Mouse (Mus musculus) left cerebral cortex, postnatal 14 days (tissue): Measurements from ENCODE around the gene Il12rb1. TPM values are rescaled to one million over a fixed set of nuclear protein-coding genes. Genes with fewer than 3 reads are reported as not detected.

Experiments
- DNase-seq, 2 experiments: peaks; one replicate each; pipeline ENCODE4 v3.0.0; 2021 to 2022; ENCODE audit warnings: low spot score in 2 of 2, mixed read lengths in 1 of 2
- intact Hi-C: fragments of 180-260 bp; cut with DNase I; formaldehyde crosslinking; loops from one replicate; pipeline ENCODE4 v1.15.1; 2025
- total RNA-seq, 2 experiments: library from RNA; stranded (reverse); gene quantifications; 2 replicates each; pipeline ENCODE4 v1.2.3; 2021

The Il12rb1 gene
- total RNA-seq, 2 experiments from 2014 or later, result 1.2 TPM

- DNase-seq, result no peak
- intact Hi-C loops, result no loop called here
Observed at GRCm38 (mm10) chr8:70795370-70795769, 12.9 kb upstream of the Il12rb1 start.

DNA sequence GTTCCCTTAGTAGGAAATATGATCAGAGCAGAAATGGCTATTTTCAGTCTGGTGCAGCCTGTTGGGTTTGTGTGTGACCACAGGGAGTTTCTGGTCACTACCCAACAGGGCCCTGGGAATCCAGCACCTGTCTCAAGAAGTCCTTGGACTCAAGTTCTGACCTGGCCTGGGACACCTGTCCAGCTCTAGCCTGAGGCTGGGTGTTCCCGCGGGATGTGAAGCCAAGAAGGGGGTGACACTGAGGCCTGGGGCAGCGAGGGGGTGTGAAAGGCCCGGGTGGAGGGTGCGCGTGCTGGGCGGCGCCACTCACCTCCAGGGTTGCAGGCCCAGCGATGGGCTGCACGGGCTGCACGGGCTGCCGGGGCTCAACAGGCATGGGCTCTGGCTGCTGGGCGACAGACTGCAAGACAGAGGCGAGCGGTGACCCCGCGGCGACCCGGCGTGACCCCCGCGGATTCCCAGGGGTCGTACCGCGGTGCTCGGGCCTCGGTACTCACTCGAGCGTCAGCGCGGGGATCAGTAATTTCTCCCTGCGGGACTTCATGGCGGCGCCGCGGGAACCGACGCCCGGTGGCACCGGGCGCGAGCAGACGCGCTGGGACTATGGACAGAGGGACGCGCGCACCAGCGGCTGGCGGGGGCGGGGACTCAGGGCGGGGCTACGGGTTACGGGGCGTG lies 11.7 kb upstream of the Il12rb1 start:
- DNase-seq, result no peak
- intact Hi-C loops, result no loop called here

- intact Hi-C loops, result no loop called here
- DNase-seq, result peak; percentile 88 to 92
Observed at GRCm38 (mm10) chr8:70797081-70798070, 10.9 kb upstream of the Il12rb1 start.

GRCm38 (mm10) chr8:70798281-70798680 lies 10.0 kb upstream of the Il12rb1 start:
- intact Hi-C loops, result no loop called here
- DNase-seq, result peak in 1 of 2 experiments; percentile 83

DNA sequence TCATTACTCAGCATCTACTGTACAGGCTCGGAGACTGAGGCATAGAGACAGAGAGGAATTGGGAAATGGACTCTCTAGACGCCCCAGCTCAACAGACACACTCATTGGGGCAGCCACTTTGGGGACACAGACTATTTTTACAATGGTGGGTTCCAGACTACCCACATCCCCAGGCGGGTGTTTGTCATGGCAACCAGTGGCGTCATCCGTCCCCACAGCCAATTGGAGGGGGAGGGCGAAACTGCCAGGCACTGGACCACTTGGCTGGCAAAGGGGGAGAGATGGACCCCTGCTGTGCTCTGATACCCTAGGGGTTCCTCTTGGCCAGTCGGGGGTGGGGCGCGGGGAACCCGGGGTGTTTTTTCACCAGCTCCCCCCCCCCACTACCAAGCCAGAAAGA lies 7.6 kb upstream of the Il12rb1 start:
- DNase-seq, result peak; percentile 70 to 76
- intact Hi-C loops, result no loop called here

DNA sequence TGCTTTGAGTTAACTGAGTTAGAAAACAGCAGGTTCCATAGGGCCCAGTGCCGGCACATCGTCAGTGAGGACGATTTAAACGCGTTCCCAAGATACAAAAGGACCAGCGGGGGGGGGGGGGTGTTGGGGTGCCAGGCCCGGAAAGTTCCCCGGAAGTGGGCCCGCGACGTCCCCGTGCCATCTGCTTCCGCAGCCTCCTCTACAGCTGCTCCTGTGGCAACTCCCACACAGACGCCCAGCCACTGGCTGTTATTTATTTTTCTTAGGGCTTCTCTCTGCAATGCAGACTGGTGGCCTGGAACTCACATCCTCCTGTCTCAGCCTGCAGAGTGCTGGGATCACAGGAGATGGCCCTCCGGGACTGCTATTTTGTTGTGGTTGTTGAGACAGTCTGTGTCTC lies 7.1 kb upstream of the Il12rb1 start:
- DNase-seq, result peak; percentile 77 to 79
- intact Hi-C loops, result no loop called here

DNA sequence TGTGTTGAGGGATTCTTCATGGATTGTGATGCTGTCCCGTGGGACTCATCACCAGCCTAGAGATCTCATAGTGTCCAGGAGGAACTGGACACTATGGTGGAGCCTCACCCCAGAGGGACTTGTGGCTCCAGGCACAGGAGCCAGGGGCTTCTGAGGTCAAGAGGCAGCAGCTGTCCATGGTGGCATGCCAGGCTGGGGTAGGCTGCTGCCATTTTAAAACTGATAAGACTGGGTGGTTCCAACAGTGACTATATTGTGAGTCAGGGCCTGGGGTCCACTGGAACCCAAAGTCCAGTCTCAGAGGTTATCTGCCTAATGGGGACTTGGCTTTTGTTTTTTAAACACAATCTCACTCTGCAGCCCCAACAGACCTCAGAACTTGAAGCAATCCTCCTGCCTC lies 6.4 kb upstream of the Il12rb1 start:
- intact Hi-C loops, result no loop called here

GRCm38 (mm10) chr8:70802786-70803510 lies 5.3 kb upstream of the Il12rb1 start:
- intact Hi-C loops, result no loop called here
- DNase-seq, result no peak

More for the DNA sequence above, 6.4 kb upstream of the Il12rb1 start:
- no peak for DNase-seq

GRCm38 (mm10) chr8:70803761-70804480 lies 4.3 kb upstream of the Il12rb1 start:
- intact Hi-C loops, result no loop called here
- DNase-seq, result peak in 1 of 2 experiments; percentile 75

DNA sequence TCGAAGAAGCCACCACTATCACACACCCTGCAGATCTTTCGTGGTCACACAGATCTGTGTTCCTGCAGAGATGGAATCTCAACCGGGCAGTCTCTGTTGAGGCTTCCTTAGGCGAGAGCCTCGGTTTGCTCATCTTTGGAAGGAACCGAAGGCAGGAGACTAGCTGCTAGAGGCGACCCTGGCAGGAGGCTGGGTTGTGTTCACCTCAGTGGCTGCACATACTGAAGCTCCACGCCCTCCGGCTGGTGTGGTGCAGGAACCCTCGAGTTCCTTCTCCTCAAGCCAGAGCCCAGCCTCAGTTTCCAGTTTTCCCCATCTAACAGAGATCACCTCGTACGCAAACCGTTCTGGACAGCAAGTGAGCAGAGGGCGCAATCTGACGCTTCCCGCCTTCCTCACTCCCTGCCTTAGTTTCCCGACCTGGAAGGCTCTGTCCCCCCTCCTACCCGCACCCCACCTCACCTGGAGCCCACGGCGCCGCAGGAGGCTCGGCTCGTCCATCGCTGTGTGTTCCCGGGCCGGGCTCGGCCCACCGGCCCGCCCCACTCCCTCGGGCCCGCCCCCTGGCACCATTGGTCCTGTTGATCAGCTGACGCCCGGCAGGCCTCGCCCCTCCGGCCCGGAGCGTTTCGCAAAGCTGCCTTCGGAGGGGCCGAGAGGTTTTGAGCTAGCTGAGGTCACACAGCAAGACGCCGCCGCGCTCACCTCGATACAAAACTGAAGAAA lies 3.6 kb upstream of the Il12rb1 start, which contains the start of gene Mast3:
TSS of gene Mast3 (minus strand) at position 574 of the 726 bp plus-strand sequence.
- peak; percentile 70 to 82 for DNase-seq
- intact Hi-C loops, result no loop called here

- intact Hi-C loops, result no loop called here
- no peak for DNase-seq
Observed at GRCm38 (mm10) chr8:70806541-70806940, 1.7 kb upstream of the Il12rb1 start.

DNA sequence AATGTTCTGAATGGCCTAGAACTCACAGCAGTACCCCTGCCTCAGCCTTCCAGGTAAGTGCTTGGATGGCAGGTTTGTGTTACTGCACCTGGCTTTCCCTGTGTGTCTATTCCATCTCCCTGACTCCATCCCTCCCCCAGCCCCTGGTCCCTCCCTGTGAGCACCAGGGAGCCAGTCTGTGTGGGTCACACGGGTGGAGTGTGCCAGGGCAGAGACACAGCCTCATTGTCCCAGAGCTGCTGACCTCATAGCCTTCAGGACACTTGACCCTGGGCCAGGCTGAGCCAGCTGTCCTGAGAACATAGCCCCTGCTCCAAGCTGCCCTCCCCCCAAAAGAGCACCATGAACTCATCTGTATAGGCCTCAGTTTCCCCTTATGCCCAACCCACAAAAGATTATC lies 945 bp upstream of the Il12rb1 start:
- DNase-seq, result no peak
- intact Hi-C loops, result no loop called here

DNA sequence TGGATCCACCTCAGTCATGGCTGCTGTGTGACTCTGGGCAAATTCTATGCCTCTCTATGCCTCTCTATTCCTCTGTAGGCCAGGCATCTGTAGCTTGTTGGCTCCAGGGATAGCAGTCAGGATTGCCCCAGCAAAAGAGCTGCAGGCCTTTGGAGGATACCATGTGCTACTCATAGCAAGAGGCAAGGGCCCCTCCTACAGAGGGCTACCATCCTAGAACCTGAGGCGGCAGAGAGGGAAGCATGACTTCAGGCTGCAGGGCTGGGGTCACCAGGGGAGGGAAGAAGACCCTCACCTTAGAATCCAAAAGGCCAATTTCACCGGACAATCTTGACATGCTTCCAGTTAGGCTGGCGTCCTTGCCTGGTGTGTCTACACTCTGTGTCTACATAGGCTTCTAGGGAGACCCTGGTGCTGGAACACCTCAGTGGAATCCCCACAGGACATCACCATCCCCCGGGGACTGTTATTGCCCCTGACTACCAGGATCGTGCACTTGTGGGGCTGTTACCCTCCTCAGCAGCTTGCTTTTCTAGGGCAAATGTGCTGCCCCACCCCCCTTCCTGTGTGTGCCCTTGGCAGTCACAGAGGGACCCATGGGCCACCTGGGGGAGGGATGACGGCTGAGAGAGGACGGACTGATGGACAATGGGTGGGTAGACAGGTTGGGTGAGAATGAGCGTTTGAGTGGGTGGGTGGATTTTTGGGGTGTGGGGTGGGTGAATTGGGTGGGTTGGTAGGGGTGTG lies 879 bp downstream of the Il12rb1 start:
- no peak for DNase-seq
- intact Hi-C loops, result no loop called here

- intact Hi-C loops, result no loop called here
Observed at GRCm38 (mm10) chr8:70810962-70811680, 2.9 kb downstream of the Il12rb1 start.

DNA sequence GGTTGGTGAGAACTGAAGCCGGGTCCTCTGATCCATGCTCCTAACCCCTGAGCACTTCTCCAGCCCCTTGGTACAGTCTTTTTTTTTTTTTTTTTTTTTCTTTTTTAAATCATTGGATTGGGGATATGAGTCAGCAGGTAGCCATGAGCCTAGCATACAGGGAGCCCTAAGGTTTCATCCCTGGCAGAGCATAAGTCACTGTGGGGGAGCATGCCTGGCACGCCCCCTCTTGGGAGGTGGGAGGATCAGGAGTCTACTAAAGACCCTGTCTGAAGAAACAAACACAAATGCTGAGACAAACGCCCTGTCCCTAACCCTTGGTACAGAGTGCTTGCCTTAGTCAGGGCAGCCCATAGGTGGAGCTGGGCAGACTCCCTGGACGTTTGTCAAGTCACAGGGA lies 3.8 kb downstream of the Il12rb1 start:
- intact Hi-C loops, result no loop called here
- no peak for DNase-seq

More at GRCm38 (mm10) chr8:70810962-70811680, 2.9 kb downstream of the Il12rb1 start:
- no peak for DNase-seq

DNA sequence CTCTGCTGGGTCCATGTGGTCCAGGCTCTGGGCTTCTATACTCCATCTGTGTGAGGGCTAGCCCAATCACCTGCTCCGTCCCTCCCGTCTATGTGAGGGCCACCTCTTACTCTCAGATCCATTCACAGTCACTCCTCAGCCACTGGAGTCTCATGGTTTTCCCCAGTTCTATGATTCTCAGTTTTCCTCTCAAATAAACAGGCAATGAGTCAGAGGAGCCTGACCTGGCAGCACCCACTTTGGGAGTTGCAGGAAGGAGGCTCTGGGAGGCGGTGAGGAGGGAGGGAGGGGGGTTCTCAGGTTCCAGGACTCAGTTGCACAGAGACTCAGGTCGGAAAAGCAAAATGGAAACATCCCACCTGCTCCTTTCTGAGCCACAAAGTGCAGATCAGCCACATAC lies 4.6 kb downstream of the Il12rb1 start:
- DNase-seq, result no peak
- intact Hi-C loops, result no loop called here

DNA sequence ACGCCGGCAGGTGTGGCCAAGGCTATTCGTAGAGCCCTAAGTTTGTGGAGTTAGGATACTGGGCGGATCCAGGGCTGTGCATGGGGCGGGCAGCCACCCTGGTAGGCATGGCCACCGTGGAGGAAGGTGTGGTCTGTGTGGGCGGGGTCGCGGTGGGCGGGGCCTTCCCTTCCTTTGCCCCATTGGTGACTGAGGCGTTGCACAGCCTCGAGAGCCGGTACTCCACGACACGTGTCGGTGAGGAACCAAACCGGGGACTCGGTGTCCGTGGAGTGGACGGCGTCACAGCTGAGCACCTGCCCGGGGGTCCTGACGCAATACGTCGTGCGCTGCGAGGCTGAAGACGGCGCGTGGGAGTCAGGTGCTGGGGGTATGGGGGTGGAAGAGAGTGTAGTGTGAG lies 8.4 kb downstream of the Il12rb1 start:
- intact Hi-C loops, result no loop called here
- DNase-seq, result no peak
